Comparison of ENCODE assay signal across 8 mouse cellular contexts in the genomic region with DNA sequence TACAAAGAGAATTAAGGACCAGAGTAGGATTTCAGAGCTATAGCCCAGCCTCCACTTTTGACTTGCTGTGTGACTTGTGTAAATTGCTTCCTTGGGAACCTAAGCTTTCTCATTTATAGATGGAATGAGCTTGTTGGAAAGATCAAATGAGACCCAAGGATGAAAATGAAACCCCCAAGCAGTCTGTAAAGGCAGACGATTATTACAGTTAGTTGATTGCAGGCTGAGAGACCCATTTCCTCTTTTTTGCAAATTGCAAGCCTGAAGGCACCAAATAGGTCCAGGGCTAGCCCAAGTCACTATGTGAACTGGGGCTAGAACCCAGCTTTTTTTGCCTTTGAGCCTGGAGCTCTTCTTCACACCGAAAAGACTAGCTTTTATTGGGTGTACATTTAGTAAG. TPM values are rescaled to one million over a fixed set of nuclear protein-coding genes. Genes with fewer than 3 reads are reported as not detected.
DNase-seq lines count a peak whose midpoint lies in the region; ATAC-seq and TF ChIP-seq lines count a peak whose summit lies in the region.

No protein-coding gene starts in this region.

- H3K4me1 ChIP-seq in lung, adult 2 months (ENCODE audit: control insufficient read depth, insufficient read depth, low read length): peaks cover 3% of the 10 kb centered on the region
- peaks cover 56% of the 10 kb centered on the region for H3K4me1 ChIP-seq in erythroblast, embryonic 14.5 days (ENCODE audit: control insufficient read depth)
- 0 out of 2 replicates have a peak, but pooled peaks cover 4% of the 10 kb centered on the region for H3K4me1 ChIP-seq in limb, embryonic 12.5 days (replicated peaks)
- H3K4me1 ChIP-seq in neural tube, embryonic 13.5 days (replicated peaks): peaks cover 9% of the 10 kb centered on the region

- no peaks in the 10 kb centered on the region for H3K27me3 ChIP-seq in erythroblast, embryonic 14.5 days (ENCODE audit: control insufficient read depth)
- H3K27me3 ChIP-seq in limb, embryonic 12.5 days: peaks cover 3% of the 10 kb centered on the region; the same call in 1 of the 2 replicates
- H3K27me3 ChIP-seq in neural tube, embryonic 13.5 days: no peaks in the 10 kb centered on the region

- no peaks in the 10 kb centered on the region for H3K9me3 ChIP-seq in erythroblast, embryonic 14.5 days (ENCODE audit: control insufficient read depth, low read length)
- H3K9me3 ChIP-seq in limb, embryonic 12.5 days: no peaks in the 10 kb centered on the region
- H3K9me3 ChIP-seq in neural tube, embryonic 13.5 days: no peaks in the 10 kb centered on the region

- 31% methylated on average over 2 of the region's 2 CpGs for WGBS in lung, adult 2 months
- 38% methylated on average over 2 of the region's 2 CpGs for WGBS in limb, embryonic 12.5 days
- 27% methylated on average over 2 of the region's 2 CpGs for WGBS in neural tube, embryonic 13.5 days

- H3K9ac ChIP-seq in limb, embryonic 12.5 days (replicated peaks): no peak overlapping the region
- H3K9ac ChIP-seq in neural tube, embryonic 13.5 days: peak overlapping the region; percentile 53; the same call in 1 of the 2 replicates

- H3K4me3 ChIP-seq in lung, adult 2 months (replicated peaks; ENCODE audit: extremely low read depth, low read depth, low read length): peak overlapping the region; percentile 15
- H3K4me3 ChIP-seq in erythroblast, embryonic 14.5 days (replicated peaks): peak overlapping the region; percentile 76
- H3K4me3 ChIP-seq in limb, embryonic 12.5 days (replicated peaks): peak overlapping the region; percentile 59
- H3K4me3 ChIP-seq in neural tube, embryonic 13.5 days: peak overlapping the region; percentile 64; the same call in 1 of the 2 replicates

- TF ChIP-seq POLR2A in lung, adult 2 months (IDR thresholded peaks at IDR 0.05; ENCODE audit: borderline replicate concordance, extremely low read depth, low read depth, low read length): no peak

- DNase-seq in lung, adult 2 months: no peak
- DNase-seq in lung, postnatal 10 days: no peak
- DNase-seq in right cerebral cortex, adult 18-20 months: no peak
- DNase-seq in ovary, adult 18-20 months (ENCODE audit: low spot score): no peak
- DNase-seq in adrenal gland, adult 8-10 months: no peak

- TF ChIP-seq CTCF in lung, adult 2 months (IDR thresholded peaks at IDR 0.05; ENCODE audit: insufficient read depth, low read length): no peak

- H3K27ac ChIP-seq in limb, embryonic 12.5 days: peak overlapping the region; percentile 94
- peak overlapping the region; percentile 92 for H3K27ac ChIP-seq in neural tube, embryonic 13.5 days (replicated peaks)

- peak overlapping the region; percentile 60 for H3K4me2 ChIP-seq in limb, embryonic 12.5 days
- peak overlapping the region; percentile 59 for H3K4me2 ChIP-seq in neural tube, embryonic 13.5 days

- no peak for ATAC-seq in limb, embryonic 12.5 days (ENCODE audit: insufficient number of reproducible peaks, insufficient read depth, low FRiP score, low TSS enrichment, low read depth)
- peak; percentile 2; the same call in 1 of the 2 replicates for ATAC-seq in neural tube, embryonic 13.5 days (ENCODE audit: low read depth)

- H3K36me3 ChIP-seq in erythroblast, embryonic 14.5 days (ENCODE audit: control insufficient read depth): no peaks in the 10 kb centered on the region
- no peaks in the 10 kb centered on the region for H3K36me3 ChIP-seq in limb, embryonic 12.5 days
- H3K36me3 ChIP-seq in neural tube, embryonic 13.5 days: no peaks in the 10 kb centered on the region

RNA-seq across cellular contexts. Expression of a gene that starts 5.8 kb away (rescaled TPM):
- polyA plus RNA-seq in lung, adult 2 months (2012; rRNA removed): 104 and 107 TPM in 2 replicates
- polyA plus RNA-seq in erythroblast, embryonic 14.5 days (2012): 63.0 and 74.9 TPM in 2 replicates
- polyA plus RNA-seq in limb, embryonic 12.5 days (2016; fragmentation: Nextera tagmentation; extraction: Ambion mirVana): 17.2 and 17.8 TPM in 2 replicates
- polyA plus RNA-seq in neural tube, embryonic 13.5 days (2015; fragmentation: Nextera tagmentation; extraction: Ambion mirVana): 9.2 and 9.6 TPM in 2 replicates
- 100 to 1,000 TPM in 2 of 4 experiments, 10 to 100 TPM in 2; 39.3 to 195 (median 109) TPM for total RNA-seq in adrenal gland, adult 8-10 months (2022)

RNA-seq across cellular contexts. Expression of a gene that starts 9.0 kb away (rescaled TPM):
- polyA plus RNA-seq in lung, adult 2 months (2012; rRNA removed): 23.3 and 28.5 TPM in 2 replicates
- polyA plus RNA-seq in erythroblast, embryonic 14.5 days (2012): 0.11 and 0.17 TPM in 2 replicates
- polyA plus RNA-seq in limb, embryonic 12.5 days (2016; fragmentation: Nextera tagmentation; extraction: Ambion mirVana): 23.2 and 25.8 TPM in 2 replicates
- 16.5 and 17.7 TPM in 2 replicates for polyA plus RNA-seq in neural tube, embryonic 13.5 days (2015; fragmentation: Nextera tagmentation; extraction: Ambion mirVana)
- 10 to 100 TPM; 20.8 to 49.8 (median 33.4) TPM for total RNA-seq in adrenal gland, adult 8-10 months (2022)

RNA-seq across cellular contexts. Expression of a gene that starts 36.8 kb away (rescaled TPM):
- polyA plus RNA-seq in lung, adult 2 months (2012; rRNA removed): 157 and 188 TPM in 2 replicates
- 0.68 and 1.1 TPM in 2 replicates for polyA plus RNA-seq in erythroblast, embryonic 14.5 days (2012)
- 18.0 and 24.0 TPM in 2 replicates for polyA plus RNA-seq in limb, embryonic 12.5 days (2016; fragmentation: Nextera tagmentation; extraction: Ambion mirVana)
- 11.2 and 11.3 TPM in 2 replicates for polyA plus RNA-seq in neural tube, embryonic 13.5 days (2015; fragmentation: Nextera tagmentation; extraction: Ambion mirVana)
- 10 to 100 TPM; 34.8 to 67.7 (median 49.6) TPM for total RNA-seq in adrenal gland, adult 8-10 months (2022)

Comparison
In these comparisons a context has a peak if more than half of its experiments do, and no peak if none do; other contexts are left out.
1. H3K4me3 ChIP-seq: peak in every context shown above with its lines; median percentile 76 in erythroblast, embryonic 14.5 days; 64 in neural tube, embryonic 13.5 days; 59 in limb, embryonic 12.5 days; 15 in lung, adult 2 months.
2. RNA of a gene that starts 9.0 kb away (polyA plus RNA-seq): 23.3 to 28.5 TPM in lung, adult 2 months, 23.2 to 25.8 TPM in limb, embryonic 12.5 days and 16.5 to 17.7 TPM in neural tube, embryonic 13.5 days; 0.11 to 0.17 TPM in erythroblast, embryonic 14.5 days; every median in the first group is over 10 times any median in the second.